Mouse (Mus musculus): ENCODE measurements at regions not wholly inside any gene's neighbourhood (a gene's known extent, or its start where the extent isn't known, plus 50 kb on each side); places are given as distances from the start of the nearest gene placed in this dataset.

- Histone ChIP-seq H3K9ac (replicated peaks; ENCODE audit: low read depth, low read length) (no peak overlapping the region), H3K4me1 (ENCODE audit: control insufficient read depth, insufficient read depth, low read length) (no peaks in the 10 kb centered on the region), H3K4me2 (ENCODE audit: low read depth, low read length) (no peak overlapping the region), H3K27me3 (ENCODE audit: control insufficient read depth, insufficient read depth, low read length) (no peaks in the 10 kb centered on the region), H3K4me3 (ENCODE audit: low read depth, low read length) (no peak overlapping the region), H3K9me3 (ENCODE audit: control insufficient read depth, low read length) (no peaks in the 10 kb centered on the region), H3K27ac (ENCODE audit: low read depth, low read length) (no peak overlapping the region), H3K36me3 (ENCODE audit: control insufficient read depth, insufficient read depth, low read length) (no peaks in the 10 kb centered on the region)
- no peak for ATAC-seq (ENCODE audit: low read depth)
- whole genome bisulfite sequencing = 86% methylated on average over 5 of the region's 5 CpGs
Observed at GRCm38 (mm10) chr11:24724259-24724937, 646.5 kb downstream of the Bcl11a start.

DNA sequence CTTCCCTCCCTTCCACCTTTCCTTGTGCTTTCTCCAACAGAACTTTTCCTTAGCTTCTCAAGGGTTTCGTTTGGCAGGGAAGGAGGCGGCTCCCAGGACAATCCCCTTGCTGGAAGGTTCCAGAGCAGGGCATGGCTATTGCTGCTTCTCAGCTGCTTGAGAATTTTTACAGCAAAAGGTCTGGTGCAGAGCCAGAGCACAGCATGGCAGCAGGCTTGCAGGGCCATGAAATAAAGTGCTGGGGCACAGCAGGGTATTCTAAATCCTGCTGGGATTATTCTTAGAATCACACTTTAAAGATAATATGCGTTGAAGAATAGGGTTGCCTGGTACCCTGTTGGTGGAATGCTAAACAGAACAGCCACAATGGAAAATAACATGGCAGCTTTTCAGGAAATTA is 648.5 kb downstream of the Bcl11a start:
- Histone ChIP-seq H3K27ac (ENCODE audit: low read depth, low read length) (no peak overlapping the region), H3K4me1 (ENCODE audit: control insufficient read depth, insufficient read depth, low read length) (no peaks in the 10 kb centered on the region), H3K27me3 (ENCODE audit: control insufficient read depth, insufficient read depth, low read length) (no peaks in the 10 kb centered on the region), H3K9me3 (ENCODE audit: control insufficient read depth, low read length) (no peaks in the 10 kb centered on the region), H3K9ac (replicated peaks; ENCODE audit: low read depth, low read length) (no peak overlapping the region), H3K36me3 (ENCODE audit: control insufficient read depth, insufficient read depth, low read length) (no peaks in the 10 kb centered on the region), H3K4me3 (ENCODE audit: low read depth, low read length) (no peak overlapping the region), H3K4me2 (ENCODE audit: low read depth, low read length) (no peak overlapping the region)
- 23% methylated on average over 3 of the region's 3 CpGs for WGBS
- ATAC-seq (ENCODE audit: low read depth) = no peak

DNA sequence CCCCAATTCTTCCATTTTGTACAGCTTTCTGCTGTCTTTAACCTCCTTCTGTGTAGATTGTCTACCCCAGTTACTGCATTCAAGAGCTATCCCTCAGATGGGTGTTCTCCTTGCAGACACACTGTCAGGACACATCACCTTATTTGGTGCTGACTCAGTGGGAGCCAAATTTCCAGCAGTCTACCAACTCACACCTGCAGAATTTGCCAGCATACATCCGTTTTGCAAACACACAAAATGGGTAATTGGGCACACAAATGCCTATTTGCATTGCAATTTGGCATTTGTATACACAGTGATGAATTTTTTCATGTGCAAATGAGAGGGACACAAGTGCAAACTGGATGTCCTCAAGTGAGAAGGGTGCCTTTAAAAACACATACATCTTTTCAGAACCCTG is 649.5 kb downstream of the Bcl11a start:
- WGBS = 28% methylated on average over 1 of the region's 1 CpGs
- no peaks in the 10 kb centered on the region for H3K9me3 ChIP-seq (ENCODE audit: control insufficient read depth, low read length)
- no peak overlapping the region for H3K4me3 ChIP-seq (ENCODE audit: low read depth, low read length)
- no peaks in the 10 kb centered on the region for H3K4me1 ChIP-seq (ENCODE audit: control insufficient read depth, insufficient read depth, low read length)
- no peak overlapping the region for H3K27ac ChIP-seq (ENCODE audit: low read depth, low read length)
- H3K4me2 ChIP-seq (ENCODE audit: low read depth, low read length) = no peak overlapping the region
- no peak for ATAC-seq (ENCODE audit: low read depth)
- H3K9ac ChIP-seq (replicated peaks; ENCODE audit: low read depth, low read length) = no peak overlapping the region
- H3K36me3 ChIP-seq (ENCODE audit: control insufficient read depth, insufficient read depth, low read length) = no peaks in the 10 kb centered on the region
- no peaks in the 10 kb centered on the region for H3K27me3 ChIP-seq (ENCODE audit: control insufficient read depth, insufficient read depth, low read length)

DNA sequence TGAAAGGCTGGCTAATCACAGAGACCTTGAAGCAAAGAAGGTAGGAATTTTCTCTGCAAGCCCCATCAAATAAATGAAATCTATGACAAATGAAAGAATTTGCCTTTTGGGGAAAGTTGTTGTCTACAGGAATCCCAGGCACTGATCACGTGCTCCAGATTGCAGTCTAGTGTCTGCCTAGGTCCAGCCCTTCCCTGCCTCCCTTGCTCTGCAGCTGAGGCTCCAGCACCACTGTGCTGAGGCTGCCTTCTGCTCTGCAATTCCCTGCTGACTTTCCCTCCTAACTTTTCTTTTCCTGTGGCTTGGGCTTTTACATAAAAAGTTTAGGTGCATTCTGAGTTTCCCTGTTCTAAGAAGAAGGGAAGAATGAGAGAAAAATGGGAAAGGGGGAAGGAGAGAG is 653.6 kb downstream of the Bcl11a start:
- no peaks in the 10 kb centered on the region for H3K36me3 ChIP-seq (ENCODE audit: control insufficient read depth, insufficient read depth, low read length)
- H3K4me3 ChIP-seq (ENCODE audit: low read depth, low read length) = no peak overlapping the region
- no peaks in the 10 kb centered on the region for H3K27me3 ChIP-seq (ENCODE audit: control insufficient read depth, insufficient read depth, low read length)
- no peak overlapping the region for H3K9ac ChIP-seq (replicated peaks; ENCODE audit: low read depth, low read length)
- no peak for ATAC-seq (ENCODE audit: low read depth)
- 5% methylated on average over 1 of the region's 1 CpGs for WGBS
- H3K4me1 ChIP-seq (ENCODE audit: control insufficient read depth, insufficient read depth, low read length) = no peaks in the 10 kb centered on the region
- no peaks in the 10 kb centered on the region for H3K9me3 ChIP-seq (ENCODE audit: control insufficient read depth, low read length)
- no peak overlapping the region for H3K4me2 ChIP-seq (ENCODE audit: low read depth, low read length)
- H3K27ac ChIP-seq (ENCODE audit: low read depth, low read length) = no peak overlapping the region

- no peaks in the 10 kb centered on the region for H3K27me3 ChIP-seq (ENCODE audit: control insufficient read depth, insufficient read depth, low read length)
- peak overlapping the region; percentile 58; the same call in 1 of the 2 replicates for H3K27ac ChIP-seq (ENCODE audit: low read depth, low read length)
- H3K36me3 ChIP-seq (ENCODE audit: control insufficient read depth, insufficient read depth, low read length) = no peaks in the 10 kb centered on the region
- no peaks in the 10 kb centered on the region for H3K9me3 ChIP-seq (ENCODE audit: control insufficient read depth, low read length)
- ATAC-seq (ENCODE audit: low read depth) = peak; percentile 74
- H3K4me3 ChIP-seq (ENCODE audit: low read depth, low read length) = peak overlapping the region; percentile 9
- H3K4me1 ChIP-seq (ENCODE audit: control insufficient read depth, insufficient read depth, low read length) = peaks cover 5% of the 10 kb centered on the region; the same call in 1 of the 2 replicates
- H3K9ac ChIP-seq (replicated peaks; ENCODE audit: low read depth, low read length) = no peak overlapping the region; the same call in 1 of the 2 replicates
- peak overlapping the region; percentile 40 for H3K4me2 ChIP-seq (ENCODE audit: low read depth, low read length)
- WGBS = 4% methylated on average over 14 of the region's 14 CpGs
Observed at GRCm38 (mm10) chr11:24739710-24740255, 661.9 kb downstream of the Bcl11a start.

DNA sequence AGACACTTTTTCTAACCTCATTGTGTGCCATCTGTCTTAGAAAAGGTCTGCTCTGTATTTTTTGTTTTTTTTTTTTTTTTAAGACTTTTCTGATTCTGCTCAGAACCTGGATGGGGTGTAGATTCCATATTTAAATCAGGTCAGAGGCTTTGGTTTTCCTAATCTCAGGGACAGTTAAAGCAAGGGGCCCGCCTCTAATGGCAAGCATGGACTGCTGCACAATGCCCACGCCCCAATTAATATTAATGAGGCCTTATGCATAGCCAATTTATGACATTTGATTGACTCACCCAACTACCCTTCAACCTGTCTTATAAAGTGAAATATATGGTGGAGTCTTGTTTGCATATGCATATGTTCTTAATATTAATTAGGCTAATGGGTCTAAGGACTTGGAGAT is 662.6 kb downstream of the Bcl11a start:
- no peaks in the 10 kb centered on the region for H3K27me3 ChIP-seq (ENCODE audit: control insufficient read depth, insufficient read depth, low read length)
- no peak overlapping the region for H3K9ac ChIP-seq (replicated peaks; ENCODE audit: low read depth, low read length)
- peaks cover 5% of the 10 kb centered on the region; the same call in 1 of the 2 replicates for H3K4me1 ChIP-seq (ENCODE audit: control insufficient read depth, insufficient read depth, low read length)
- no peak for ATAC-seq (ENCODE audit: low read depth)
- H3K4me3 ChIP-seq (ENCODE audit: low read depth, low read length) = no peak overlapping the region
- H3K36me3 ChIP-seq (ENCODE audit: control insufficient read depth, insufficient read depth, low read length) = no peaks in the 10 kb centered on the region
- no peaks in the 10 kb centered on the region for H3K9me3 ChIP-seq (ENCODE audit: control insufficient read depth, low read length)
- no peak overlapping the region for H3K4me2 ChIP-seq (ENCODE audit: low read depth, low read length)
- 33% methylated on average over 2 of the region's 2 CpGs for whole genome bisulfite sequencing
- H3K27ac ChIP-seq (ENCODE audit: low read depth, low read length) = peak overlapping the region; percentile 58; the same call in 1 of the 2 replicates

- no peaks in the 10 kb centered on the region for H3K27me3 ChIP-seq (ENCODE audit: control insufficient read depth, insufficient read depth, low read length)
- H3K9me3 ChIP-seq (ENCODE audit: control insufficient read depth, low read length) = no peaks in the 10 kb centered on the region
- peaks cover 5% of the 10 kb centered on the region; the same call in 1 of the 2 replicates for H3K4me1 ChIP-seq (ENCODE audit: control insufficient read depth, insufficient read depth, low read length)
- peak; percentile 35; the same call in 1 of the 2 replicates for ATAC-seq (ENCODE audit: low read depth)
- no peak overlapping the region for H3K4me2 ChIP-seq (ENCODE audit: low read depth, low read length)
- no peaks in the 10 kb centered on the region for H3K36me3 ChIP-seq (ENCODE audit: control insufficient read depth, insufficient read depth, low read length)
- H3K9ac ChIP-seq (replicated peaks; ENCODE audit: low read depth, low read length) = no peak overlapping the region
- WGBS = 51% methylated on average over 8 of the region's 8 CpGs
- no peak overlapping the region for H3K4me3 ChIP-seq (ENCODE audit: low read depth, low read length)
- no peak overlapping the region for H3K27ac ChIP-seq (ENCODE audit: low read depth, low read length)
Observed at GRCm38 (mm10) chr11:24742561-24742960, 664.7 kb downstream of the Bcl11a start.

- H3K4me2 ChIP-seq (ENCODE audit: low read depth, low read length) = no peak overlapping the region
- no peak overlapping the region for H3K4me3 ChIP-seq (ENCODE audit: low read depth, low read length)
- H3K27ac ChIP-seq (ENCODE audit: low read depth, low read length) = no peak overlapping the region
- H3K9me3 ChIP-seq (ENCODE audit: control insufficient read depth, low read length) = no peaks in the 10 kb centered on the region
- WGBS = 60% methylated on average over 1 of the region's 1 CpGs
- H3K27me3 ChIP-seq (ENCODE audit: control insufficient read depth, insufficient read depth, low read length) = no peaks in the 10 kb centered on the region
- no peak overlapping the region for H3K9ac ChIP-seq (replicated peaks; ENCODE audit: low read depth, low read length)
- H3K4me1 ChIP-seq (ENCODE audit: control insufficient read depth, insufficient read depth, low read length) = peaks cover 5% of the 10 kb centered on the region; the same call in 1 of the 2 replicates
- no peaks in the 10 kb centered on the region for H3K36me3 ChIP-seq (ENCODE audit: control insufficient read depth, insufficient read depth, low read length)
- ATAC-seq (ENCODE audit: low read depth) = no peak
Observed at GRCm38 (mm10) chr11:24743439-24743838, 665.6 kb downstream of the Bcl11a start.

GRCm38 (mm10) chr11:24745841-24746240 is 668.0 kb downstream of the Bcl11a start:
- Histone ChIP-seq H3K36me3 (ENCODE audit: control insufficient read depth, insufficient read depth, low read length) (no peaks in the 10 kb centered on the region), H3K9me3 (ENCODE audit: control insufficient read depth, low read length) (no peaks in the 10 kb centered on the region), H3K27me3 (ENCODE audit: control insufficient read depth, insufficient read depth, low read length) (no peaks in the 10 kb centered on the region), H3K27ac (ENCODE audit: low read depth, low read length) (no peak overlapping the region), H3K4me3 (ENCODE audit: low read depth, low read length) (no peak overlapping the region), H3K9ac (replicated peaks; ENCODE audit: low read depth, low read length) (no peak overlapping the region), H3K4me2 (ENCODE audit: low read depth, low read length) (no peak overlapping the region), H3K4me1 (ENCODE audit: control insufficient read depth, insufficient read depth, low read length) (no peaks in the 10 kb centered on the region)
- WGBS = 87% methylated on average over 4 of the region's 4 CpGs
- ATAC-seq (ENCODE audit: low read depth) = no peak

Measured in neural tube, embryonic 14.5 days (tissue).